Mouse (Mus musculus): ENCODE measurements around the gene Adamts8. TPM values are rescaled to one million over a fixed set of nuclear protein-coding genes. Genes with fewer than 3 reads are reported as not detected.

Adamts8 gene
- polyA plus RNA-seq, 1 experiment, result 1.1 TPM

GRCm38 (mm10) chr9:30916266-30916968 lies 25.9 kb upstream of the Adamts8 start:
- no peak overlapping the region for H3K27ac ChIP-seq (ENCODE audit: insufficient read depth, low read length)
- TF ChIP-seq CTCF (IDR thresholded peaks at IDR 0.05; ENCODE audit: borderline replicate concordance, insufficient read depth, low read depth, low read length), result no peak
- no peak for TF ChIP-seq POLR2A (IDR thresholded peaks at IDR 0.05; ENCODE audit: borderline replicate concordance, insufficient read depth, low read length)
- no peak overlapping the region for H3K4me3 ChIP-seq (replicated peaks; ENCODE audit: insufficient read depth, low read depth, low read length)
- DNase-seq, result no peak
- no peaks in the 10 kb centered on the region for H3K27me3 ChIP-seq (ENCODE audit: control insufficient read depth, insufficient read depth, low read length)
- no peaks in the 10 kb centered on the region for H3K4me1 ChIP-seq (ENCODE audit: control insufficient read depth, insufficient read depth, low read length)
- WGBS, result 81% methylated on average over 6 of the region's 6 CpGs

GRCm38 (mm10) chr9:30918466-30919356 lies 23.7 kb upstream of the Adamts8 start:
- DNase-seq, result no peak
- TF ChIP-seq POLR2A (IDR thresholded peaks at IDR 0.05; ENCODE audit: borderline replicate concordance, insufficient read depth, low read length), result no peak
- no peak for TF ChIP-seq CTCF (IDR thresholded peaks at IDR 0.05; ENCODE audit: borderline replicate concordance, insufficient read depth, low read depth, low read length)
- Histone ChIP-seq H3K4me3 (replicated peaks; ENCODE audit: insufficient read depth, low read depth, low read length) (peak overlapping the region; percentile 1), H3K4me1 (ENCODE audit: control insufficient read depth, insufficient read depth, low read length) (no peaks in the 10 kb centered on the region; the same call in 1 of the 2 replicates), H3K27ac (ENCODE audit: insufficient read depth, low read length) (no peak overlapping the region; the same call in 1 of the 2 replicates), H3K27me3 (ENCODE audit: control insufficient read depth, insufficient read depth, low read length) (no peaks in the 10 kb centered on the region)
- WGBS, result 40% methylated on average over 12 of the region's 12 CpGs

- Histone ChIP-seq H3K27me3 (ENCODE audit: control insufficient read depth, insufficient read depth, low read length) (no peaks in the 10 kb centered on the region), H3K4me1 (ENCODE audit: control insufficient read depth, insufficient read depth, low read length) (no peaks in the 10 kb centered on the region; the same call in 1 of the 2 replicates)
Measured at GRCm38 (mm10) chr9:30919686-30920085, 22.7 kb upstream of the Adamts8 start.

GRCm38 (mm10) chr9:30920736-30921135 lies 21.6 kb upstream of the Adamts8 start:
- H3K4me3 ChIP-seq (replicated peaks; ENCODE audit: insufficient read depth, low read depth, low read length), result no peak overlapping the region

More at GRCm38 (mm10) chr9:30919686-30920085, 22.7 kb upstream of the Adamts8 start:
- peak in 1 of 2 experiments; percentile 31 for DNase-seq
- 13% methylated on average over 9 of the region's 9 CpGs for WGBS
- no peak for TF ChIP-seq CTCF (IDR thresholded peaks at IDR 0.05; ENCODE audit: borderline replicate concordance, insufficient read depth, low read depth, low read length)
- TF ChIP-seq POLR2A (IDR thresholded peaks at IDR 0.05; ENCODE audit: borderline replicate concordance, insufficient read depth, low read length), result no peak
- peak overlapping the region; percentile 23 for H3K4me3 ChIP-seq (replicated peaks; ENCODE audit: insufficient read depth, low read depth, low read length)
- H3K27ac ChIP-seq (ENCODE audit: insufficient read depth, low read length), result no peak overlapping the region

GRCm38 (mm10) chr9:30921261-30922103 lies 20.9 kb upstream of the Adamts8 start:
- WGBS, result 4% methylated on average over 56 of the region's 56 CpGs

More at GRCm38 (mm10) chr9:30920736-30921135, 21.6 kb upstream of the Adamts8 start:
- 0 out of 2 replicates have a peak overlapping the region, but pooled peaks have one; percentile 23 for H3K27ac ChIP-seq (ENCODE audit: insufficient read depth, low read length)
- no peaks in the 10 kb centered on the region; the same call in 1 of the 2 replicates for H3K4me1 ChIP-seq (ENCODE audit: control insufficient read depth, insufficient read depth, low read length)
- DNase-seq, result peak; percentile 26 to 41
- H3K27me3 ChIP-seq (ENCODE audit: control insufficient read depth, insufficient read depth, low read length), result no peaks in the 10 kb centered on the region
- TF ChIP-seq POLR2A (IDR thresholded peaks at IDR 0.05; ENCODE audit: borderline replicate concordance, insufficient read depth, low read length) (no peak), CTCF (IDR thresholded peaks at IDR 0.05; ENCODE audit: borderline replicate concordance, insufficient read depth, low read depth, low read length) (peak; percentile 27; the same call in 1 of the 2 replicates)
- 39% methylated on average over 6 of the region's 6 CpGs for WGBS

GRCm38 (mm10) chr9:30922197-30922894 lies 20.0 kb upstream of the Adamts8 start, which contains the start of gene Adamts15:
TSS of gene Adamts15 (minus strand) at chr9:30922452.
- H3K4me1 ChIP-seq (ENCODE audit: control insufficient read depth, insufficient read depth, low read length), result no peaks in the 10 kb centered on the region; the same call in 1 of the 2 replicates
- WGBS, result under 1% methylated on average over 47 of the region's 47 CpGs
- peak; percentile 28 to 34 for DNase-seq
- peak within 1 kb of the TSS; percentile 30 for H3K4me3 ChIP-seq (replicated peaks; ENCODE audit: insufficient read depth, low read depth, low read length)
- H3K27ac ChIP-seq (ENCODE audit: insufficient read depth, low read length), result no peak within 1 kb of the TSS
- no peaks in the 10 kb centered on the region for H3K27me3 ChIP-seq (ENCODE audit: control insufficient read depth, insufficient read depth, low read length)
- TF ChIP-seq POLR2A (IDR thresholded peaks at IDR 0.05; ENCODE audit: borderline replicate concordance, insufficient read depth, low read length), result no peak
- TF ChIP-seq CTCF (IDR thresholded peaks at IDR 0.05; ENCODE audit: borderline replicate concordance, insufficient read depth, low read depth, low read length), result no peak

More at GRCm38 (mm10) chr9:30921261-30922103, 20.9 kb upstream of the Adamts8 start:
- no peak overlapping the region for H3K27ac ChIP-seq (ENCODE audit: insufficient read depth, low read length)
- TF ChIP-seq POLR2A (IDR thresholded peaks at IDR 0.05; ENCODE audit: borderline replicate concordance, insufficient read depth, low read length), result no peak
- TF ChIP-seq CTCF (IDR thresholded peaks at IDR 0.05; ENCODE audit: borderline replicate concordance, insufficient read depth, low read depth, low read length), result no peak
- no peaks in the 10 kb centered on the region for H3K27me3 ChIP-seq (ENCODE audit: control insufficient read depth, insufficient read depth, low read length)
- no peaks in the 10 kb centered on the region; the same call in 1 of the 2 replicates for H3K4me1 ChIP-seq (ENCODE audit: control insufficient read depth, insufficient read depth, low read length)
- DNase-seq, result no peak
- H3K4me3 ChIP-seq (replicated peaks; ENCODE audit: insufficient read depth, low read depth, low read length), result peak overlapping the region; percentile 30
